In the genomic region with DNA sequence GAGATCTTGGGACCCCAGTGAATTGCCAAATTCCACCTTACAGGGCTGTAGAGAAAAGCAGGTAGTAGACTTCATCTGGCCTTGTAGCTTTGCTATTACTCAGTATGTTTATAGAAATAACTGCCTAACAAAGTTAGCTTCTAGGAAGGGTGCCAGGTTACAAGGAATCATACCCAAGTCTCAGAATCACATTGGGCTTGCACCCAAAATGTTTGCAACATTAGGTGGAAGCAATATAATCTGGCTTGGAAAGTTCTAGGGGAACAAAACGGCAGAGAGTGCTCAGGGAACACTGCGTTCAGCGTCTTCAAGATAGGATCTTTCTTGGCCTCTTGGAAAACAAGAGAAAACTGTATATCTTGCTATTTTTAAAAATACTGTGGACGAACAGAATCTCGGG, we compare ENCODE assay signal across 10 mouse cellular contexts.
DNase-seq lines count a peak whose midpoint lies in the region; ATAC-seq and TF ChIP-seq lines count a peak whose summit lies in the region.
"Had no signal": no experiment of that assay in that cellular context is flagged by ENCODE, and none has a peak within 500 bp of the region (broad histone marks: within the 10 kb centered on the region; RNA-seq: fewer than 3 reads in every experiment).

No protein-coding gene starts in this region.

- no peaks in the 10 kb centered on the region for H3K27me3 ChIP-seq in hindbrain, embryonic 11.5 days (ENCODE audit: control insufficient read depth, insufficient read depth, low read length)
- H3K27me3 ChIP-seq in cerebellum, adult 2 months (ENCODE audit: control insufficient read depth, insufficient read depth, low read length), result no peaks in the 10 kb centered on the region
- H3K27me3 ChIP-seq: heart, embryonic 13.5 days had no signal

- ATAC-seq in hindbrain, embryonic 11.5 days (ENCODE audit: low FRiP score), result no peak

- DNase-seq in heart, adult 9 months (ENCODE audit: low spot score in 2 of 2), result peak; percentile 43 to 47
- DNase-seq in heart, postnatal 25 days (ENCODE audit: low spot score), result no peak
- DNase-seq in 3T3-L1 (ENCODE audit: low read depth, low spot score), result peak; percentile 35
- DNase-seq in NIH3T3 (ENCODE audit: low read depth), result peak; percentile 60
- DNase-seq in gastrocnemius, postnatal 14 days, result peak; percentile 22
- DNase-seq in hindbrain, embryonic 11.5 days (ENCODE audit: low spot score), result no peak
- no peak for DNase-seq in cerebellum, adult 2 months
- no peak for DNase-seq in thymus, postnatal 14 days

- H3K27ac ChIP-seq in hindbrain, embryonic 11.5 days (ENCODE audit: low read depth, low read length), result no peak overlapping the region
- H3K27ac ChIP-seq in cerebellum, adult 2 months (ENCODE audit: insufficient read depth, low read length), result no peak overlapping the region
- H3K27ac ChIP-seq: heart, embryonic 13.5 days; kidney, postnatal 0 days had no signal

- H3K9ac ChIP-seq in hindbrain, embryonic 11.5 days (ENCODE audit: low read depth, low read length), result no peak overlapping the region
- H3K9ac ChIP-seq: heart, embryonic 13.5 days had no signal

- H3K4me2 ChIP-seq in hindbrain, embryonic 11.5 days (replicated peaks; ENCODE audit: low read depth, low read length), result no peak overlapping the region
- H3K4me2 ChIP-seq: heart, embryonic 13.5 days had no signal

- no peak for TF ChIP-seq CTCF in cerebellum, adult 2 months (IDR thresholded peaks at IDR 0.05; ENCODE audit: borderline replicate concordance, insufficient read depth, low read depth, low read length)

- 91% methylated on average over 5 of the region's 5 CpGs for WGBS in hindbrain, embryonic 11.5 days
- WGBS in cerebellum, adult 2 months, result 86% methylated on average over 5 of the region's 5 CpGs

- no peak overlapping the region for H3K4me3 ChIP-seq in hindbrain, embryonic 11.5 days (ENCODE audit: low read depth, low read length)
- no peak overlapping the region for H3K4me3 ChIP-seq in cerebellum, adult 2 months (replicated peaks; ENCODE audit: insufficient read depth, low read depth, low read length)
- H3K4me3 ChIP-seq: heart, embryonic 13.5 days had no signal

- intact Hi-C loops in heart, postnatal 25 days (cut with DNase I), result no loop called here
- intact Hi-C loops in gastrocnemius, postnatal 14 days (cut with DNase I; ENCODE audit: low total_unique reads), result no loop called here

- H3K4me1 ChIP-seq in hindbrain, embryonic 11.5 days (replicated peaks; ENCODE audit: control insufficient read depth, insufficient read depth, low read length), result no peaks in the 10 kb centered on the region
- H3K4me1 ChIP-seq in cerebellum, adult 2 months (ENCODE audit: control insufficient read depth, insufficient read depth, low read length), result no peaks in the 10 kb centered on the region
- H3K4me1 ChIP-seq: heart, embryonic 13.5 days had no signal

- no peaks in the 10 kb centered on the region for H3K9me3 ChIP-seq in hindbrain, embryonic 11.5 days (ENCODE audit: control insufficient read depth, low read length)
- H3K9me3 ChIP-seq: heart, embryonic 13.5 days had no signal

- TF ChIP-seq POLR2A in cerebellum, adult 2 months (IDR thresholded peaks at IDR 0.05; ENCODE audit: borderline replicate concordance, insufficient read depth, low read length), result no peak

- H3K36me3 ChIP-seq in hindbrain, embryonic 11.5 days (ENCODE audit: control insufficient read depth, insufficient read depth, low read length), result no peaks in the 10 kb centered on the region
- H3K36me3 ChIP-seq: heart, embryonic 13.5 days had no signal

Comparison
In these comparisons a context has a peak if more than half of its experiments do, and no peak if none do; other contexts are left out.
1. DNase-seq: peak in heart, adult 9 months (2 of 2), 3T3-L1 (single experiment), NIH3T3 (single experiment) and gastrocnemius, postnatal 14 days (single experiment); none in heart, postnatal 25 days (single experiment), hindbrain, embryonic 11.5 days (single experiment), cerebellum, adult 2 months (0 of 2) and thymus, postnatal 14 days (single experiment).